Mouse (Mus musculus) Patski (cell line): ENCODE measurements around the gene Ocel1. TPM values are rescaled to one million over a fixed set of nuclear protein-coding genes. Genes with fewer than 3 reads are reported as not detected.

Source experiments
- ATAC-seq: fragments of 100-300 bp; one replicate; pipeline ENCODE4 v1.8.0; 2021
- CTCF ChIA-PET: fragments of 350-600 bp; sonication (Branson Sonifier 250); formaldehyde crosslinking; loops from one replicate; lab custom pipeline; 2022; ENCODE audit warnings: inconsistent platforms; lab: Charles Lee
- POLR2A ChIA-PET: fragments of 350-600 bp; sonication (Branson Sonifier 250); formaldehyde crosslinking; loops from one replicate; lab custom pipeline; 2022; ENCODE audit warnings: antibody characterized with exemption, inconsistent platforms; lab: Charles Lee
- DNase-seq: peaks from one replicate; pipeline ENCODE4 v3.0.0-alpha.2; 2011; ENCODE audit warnings: low read depth, low spot score
- H3K27me3 ChIP-seq: fragments of 371-371 bp; one replicate; pipeline ENCODE4 v1.5.1; 2021
- CTCF ChIP-seq: fragments of 100-300 bp; IDR thresholded peaks from one replicate; pipeline ENCODE4 v1.5.1; 2021
- in situ Hi-C: fragments of 300-500 bp; cut with MboI; formaldehyde crosslinking; loops from 3 replicates; pipeline ENCODE4 v1.11.1; 2018; ENCODE audit warnings: low pct_unique_long_range_greater_than_20kb, mixed read lengths
- polyA plus RNA-seq: library from polyadenylated mRNA; unstranded; gene quantifications from one replicate; pipeline ENCODE4 v1.2.3, GENCODE M21; 2021

Gene Ocel1
- polyA plus RNA-seq, 1 experiment from 2014 or later, result 19.9 TPM

DNA sequence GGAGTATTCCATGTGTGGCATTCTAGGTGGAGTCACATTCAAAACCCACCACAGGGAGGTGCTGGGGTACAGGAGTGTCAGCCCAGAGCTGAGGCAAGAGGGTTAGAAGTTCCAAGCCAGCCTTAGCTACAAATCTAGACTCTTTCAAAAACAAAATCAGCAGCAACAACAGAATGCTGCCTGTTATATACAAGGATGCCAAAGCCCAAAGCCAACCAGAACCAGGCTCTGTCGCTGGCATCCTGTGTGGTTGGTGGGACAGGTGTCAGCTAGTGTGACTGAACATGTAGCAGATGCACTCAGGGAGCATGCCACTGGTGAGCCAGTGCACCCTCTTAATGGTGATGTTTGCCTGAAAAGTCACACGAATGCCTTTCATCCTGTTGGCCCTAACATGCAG lies 29.7 kb downstream of the Ocel1 start:
- no peak for TF ChIP-seq CTCF
- in situ Hi-C loops, result no loop called here
- ATAC-seq (no peak), DNase-seq (no peak)
- ChIA-PET CTCF (no interaction called here), POLR2A (no interaction called here)
- no peaks in the 10 kb centered on the region for H3K27me3 ChIP-seq

GRCm38 (mm10) chr8:71401454-71401853 lies 30.4 kb downstream of the Ocel1 start:
- TF ChIP-seq CTCF, result no peak
- POLR2A ChIA-PET, result no interaction called here
- DNase-seq, result no peak
- in situ Hi-C loops, result no loop called here
- H3K27me3 ChIP-seq, result no peaks in the 10 kb centered on the region
- no peak for ATAC-seq
- CTCF ChIA-PET, result no interaction called here

GRCm38 (mm10) chr8:71402446-71402964 lies 31.4 kb downstream of the Ocel1 start:
- DNase-seq (no peak), ATAC-seq (no peak)
- in situ Hi-C loops, result no loop called here
- H3K27me3 ChIP-seq, result no peaks in the 10 kb centered on the region
- ChIA-PET CTCF (interaction anchor here (1.8 kb wide), 1 partner anchor 62 kb away, joined by 5 read pairs; the partner anchor contains the start of gene Mrpl34), POLR2A (interaction anchor here (1.6 kb wide), 1 partner anchor 24 kb away, joined by 5 read pairs; no protein-coding TSS in a partner anchor)
- TF ChIP-seq CTCF, result no peak

GRCm38 (mm10) chr8:71403107-71403885 lies 32.2 kb downstream of the Ocel1 start:
- POLR2A ChIA-PET, result interaction anchor here (1.6 kb wide), 1 partner anchor 25 kb away, joined by 5 read pairs; no protein-coding TSS in a partner anchor
- no peaks in the 10 kb centered on the region for H3K27me3 ChIP-seq
- DNase-seq, result no peak
- in situ Hi-C loops, result no loop called here
- TF ChIP-seq CTCF, result no peak
- ATAC-seq, result no peak
- CTCF ChIA-PET, result interaction anchor here (1.8 to 2.8 kb wide), 2 partner anchors 31 to 61 kb away, joined by 5 to 14 read pairs; partner anchors contain the start of genes Mrpl34 and Ocel1

GRCm38 (mm10) chr8:71404011-71404410 lies 32.9 kb downstream of the Ocel1 start:
- POLR2A ChIA-PET, result interaction anchor here (1.2 to 1.6 kb wide), 2 partner anchors 25 to 36 kb away, joined by 4 to 5 read pairs; no protein-coding TSS in a partner anchor
- CTCF ChIA-PET, result interaction anchor here (1.2 to 2.8 kb wide), 3 partner anchors 10 to 91 kb away, joined by 3 to 14 read pairs (median 4); partner anchors contain the start of gene Ocel1
- no peaks in the 10 kb centered on the region for H3K27me3 ChIP-seq
- DNase-seq (no peak), ATAC-seq (no peak)
- in situ Hi-C loops, result no loop called here
- no peak for TF ChIP-seq CTCF

DNA sequence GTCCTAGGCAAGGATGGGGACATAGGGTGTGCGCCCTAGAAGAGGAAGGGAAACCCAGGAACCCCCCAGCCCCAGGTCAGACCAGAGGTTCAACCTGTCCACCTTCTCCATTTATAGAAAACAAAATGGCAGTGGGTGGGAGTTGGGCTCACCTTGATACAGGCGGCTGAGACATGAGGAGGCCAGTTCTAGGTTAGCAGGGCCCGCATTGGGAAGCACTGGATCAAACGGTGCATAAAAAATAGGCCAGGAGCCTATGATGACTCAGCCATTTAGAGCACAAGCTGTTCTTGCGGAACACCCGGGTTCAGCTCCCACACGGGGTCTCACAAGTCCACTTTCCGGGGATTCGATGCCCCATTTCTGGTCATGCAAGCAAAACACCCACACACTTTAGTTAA lies 33.9 kb downstream of the Ocel1 start:
- no peak for ATAC-seq
- ChIA-PET CTCF (interaction anchor here (1.2 to 2.8 kb wide), 5 partner anchors 9 to 90 kb away, joined by 3 to 14 read pairs (median 4); partner anchors contain the start of gene Ocel1), POLR2A (interaction anchor here (0.8 to 1.4 kb wide), 6 partner anchors 8 to 37 kb away, joined by 3 to 4 read pairs (median 4); partner anchors contain the start of gene Babam1)
- in situ Hi-C loops, result loop anchor here (5.0 kb wide), 1 partner anchor 33 kb away; the partner anchor contains the start of gene Ocel1
- no peak for TF ChIP-seq CTCF
- DNase-seq, result no peak
- H3K27me3 ChIP-seq, result no peaks in the 10 kb centered on the region

DNA sequence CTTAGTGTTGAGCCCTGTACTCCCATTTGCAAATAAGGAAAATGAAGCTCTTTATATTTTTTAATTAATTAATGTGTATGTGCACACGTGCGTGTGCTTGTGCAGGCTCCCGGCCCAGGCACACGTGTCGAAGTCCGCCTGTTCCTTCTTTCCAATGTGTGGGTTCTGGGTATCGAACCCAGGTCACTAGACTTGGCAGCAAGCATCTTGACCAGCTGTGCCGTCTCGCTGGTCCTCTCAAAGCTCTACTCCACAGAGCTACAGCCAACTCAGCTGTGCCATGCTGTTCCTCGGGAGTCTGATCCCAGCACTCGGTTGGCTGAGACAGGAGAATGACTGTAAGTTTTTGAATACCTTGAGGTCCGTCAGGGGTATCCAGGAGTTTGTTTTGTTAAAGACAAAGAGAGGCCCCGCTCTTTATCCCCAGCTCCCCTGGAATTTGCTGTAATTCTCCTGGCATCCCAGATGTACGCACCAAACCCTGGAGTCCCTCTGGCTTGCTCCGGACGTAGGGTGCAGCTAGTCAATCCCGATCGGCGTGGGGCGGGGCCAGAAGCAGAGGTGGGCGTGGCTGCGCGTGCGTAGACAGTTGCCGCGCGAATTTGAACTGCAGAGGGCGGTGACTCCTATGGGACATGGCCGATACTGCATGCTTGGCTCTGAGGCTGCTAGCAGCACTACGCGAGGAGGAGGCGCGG lies 34.5 kb downstream of the Ocel1 start, which contains the start of gene Ankle1:
TSS of gene Ankle1 (plus strand) at position 610 of the 698 bp plus-strand sequence.
- in situ Hi-C loops, result loop anchor here (5.0 kb wide), 1 partner anchor 33 kb away; the partner anchor contains the start of gene Ocel1
- DNase-seq (peak; percentile 60), ATAC-seq (peak; percentile 77)
- no peaks in the 10 kb centered on the region for H3K27me3 ChIP-seq
- CTCF ChIA-PET, result interaction anchor here (1.2 to 2.8 kb wide), 5 partner anchors 9 to 90 kb away, joined by 3 to 14 read pairs (median 4); partner anchors contain the start of gene Ocel1
- TF ChIP-seq CTCF, result no peak
- POLR2A ChIA-PET, result interaction anchor here (0.8 to 1.4 kb wide), 6 partner anchors 8 to 38 kb away, joined by 3 to 4 read pairs (median 4); partner anchors contain the start of gene Babam1

GRCm38 (mm10) chr8:71406099-71407015 lies 35.3 kb downstream of the Ocel1 start:
- H3K27me3 ChIP-seq, result no peaks in the 10 kb centered on the region
- in situ Hi-C loops, result loop anchor here (5.0 kb wide), 1 partner anchor 34 kb away; the partner anchor contains the start of gene Ocel1
- TF ChIP-seq CTCF, result no peak
- ChIA-PET CTCF (interaction anchor here (0.9 to 1.2 kb wide), 6 partner anchors 10 to 33 kb away, joined by 3 to 7 read pairs (median 4); partner anchors contain the start of gene Babam1), POLR2A (interaction anchor here (1.4 kb wide), 1 partner anchor 35 kb away, joined by 4 read pairs; no protein-coding TSS in a partner anchor)
- DNase-seq (no peak), ATAC-seq (peak; percentile 56)

DNA sequence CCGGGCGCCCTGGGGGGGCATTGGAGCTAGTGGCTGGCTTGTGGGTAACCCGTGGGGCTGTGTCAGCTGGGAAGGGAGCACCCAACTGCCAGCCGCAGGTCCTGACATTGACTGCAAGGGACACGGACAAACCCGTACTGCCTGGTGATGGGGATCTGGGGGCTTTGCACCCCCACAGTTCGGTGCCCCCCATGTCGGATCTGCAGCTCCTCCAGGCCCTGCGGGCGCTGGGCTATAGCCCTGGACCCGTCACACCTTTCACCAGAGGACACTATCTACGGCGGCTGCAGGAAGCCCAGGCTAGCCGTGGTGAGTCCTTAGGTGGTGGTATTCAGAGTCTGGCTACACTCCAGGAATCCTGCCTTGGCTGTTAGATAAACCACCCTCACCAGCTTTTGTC lies 36.3 kb downstream of the Ocel1 start:
- ChIA-PET CTCF (interaction anchor here (0.9 to 1.1 kb wide), 4 partner anchors 11 to 34 kb away, joined by 3 to 4 read pairs (median 4); partner anchors contain the start of gene Babam1), POLR2A (no interaction called here)
- TF ChIP-seq CTCF, result no peak
- DNase-seq, result no peak
- H3K27me3 ChIP-seq, result no peaks in the 10 kb centered on the region
- in situ Hi-C loops, result loop anchor here (5.0 kb wide), 1 partner anchor 35 kb away; the partner anchor contains the start of gene Ocel1
- ATAC-seq, result no peak
